Mouse (Mus musculus) small intestine, adult 2 months (tissue): ENCODE data around the gene Scd1.

Experiments used
- CTCF ChIP-seq: fragments of 200-500 bp; IDR thresholded peaks from 2 replicates; pipeline ENCODE4 v1.5.1; 2012; ENCODE audit warnings: low read depth, mild to moderate bottlenecking, control low read depth, inconsistent platforms, low read length, moderate library complexity, mixed read lengths; ENCODE audit not compliant: insufficient replicate concordance, insufficient read length; ENCODE audit errors: extremely low read depth
- POLR2A ChIP-seq: fragments of 200-500 bp; IDR thresholded peaks from 2 replicates; pipeline ENCODE4 v1.6.1; 2012; ENCODE audit warnings: low read depth, mild to moderate bottlenecking, control low read depth, inconsistent platforms, low read length, moderate library complexity

DNA sequence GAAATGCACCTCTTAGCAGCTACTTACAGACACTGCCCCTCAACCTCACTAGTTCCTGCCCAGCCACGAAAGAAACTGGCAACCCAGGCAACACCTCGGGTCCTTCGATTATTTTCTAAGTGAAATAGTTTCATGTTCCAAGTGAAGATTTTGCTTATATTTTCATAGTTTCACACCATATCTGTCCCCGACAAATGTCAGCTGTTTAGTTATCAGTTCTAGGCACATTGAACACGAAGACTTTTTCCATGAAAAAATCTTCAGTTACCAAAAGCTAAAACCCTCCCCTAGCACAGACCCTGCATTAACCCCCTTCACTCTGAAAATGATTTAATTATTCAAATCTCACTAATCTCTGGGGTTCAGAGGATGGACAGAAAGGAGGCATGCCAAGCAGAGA lies 10.9 kb downstream of the Scd1 start:
- TF ChIP-seq CTCF (no peak), POLR2A (no peak)
